Mouse (Mus musculus) embryonic fibroblast, embryonic 13.5 days (primary cell): ENCODE measurements around the gene Rpl3.

Source experiments
- CTCF ChIP-seq: IDR thresholded peaks from 2 replicates; pipeline ENCODE4 v1.5.1; 2011; ENCODE audit warnings: mild to moderate bottlenecking, control low read depth, low read length, moderate library complexity, borderline replicate concordance; ENCODE audit not compliant: insufficient read depth
- POLR2A ChIP-seq: IDR thresholded peaks from 2 replicates; pipeline ENCODE4 v1.6.1; 2011; ENCODE audit warnings: low read depth, mild to moderate bottlenecking, control low read depth, low read length, moderate library complexity

GRCm38 (mm10) chr15:80070095-80070644 lies 21.5 kb downstream of the Rpl3 start:
- no peak for TF ChIP-seq CTCF
- no peak for TF ChIP-seq POLR2A
